Mouse (Mus musculus): ENCODE results near the gene Lgalsl. TPM values are rescaled to one million over a fixed set of nuclear protein-coding genes. Genes with fewer than 3 reads are reported as not detected.

The Lgalsl gene
- total RNA-seq, 1 experiment, result 15.7 TPM

DNA sequence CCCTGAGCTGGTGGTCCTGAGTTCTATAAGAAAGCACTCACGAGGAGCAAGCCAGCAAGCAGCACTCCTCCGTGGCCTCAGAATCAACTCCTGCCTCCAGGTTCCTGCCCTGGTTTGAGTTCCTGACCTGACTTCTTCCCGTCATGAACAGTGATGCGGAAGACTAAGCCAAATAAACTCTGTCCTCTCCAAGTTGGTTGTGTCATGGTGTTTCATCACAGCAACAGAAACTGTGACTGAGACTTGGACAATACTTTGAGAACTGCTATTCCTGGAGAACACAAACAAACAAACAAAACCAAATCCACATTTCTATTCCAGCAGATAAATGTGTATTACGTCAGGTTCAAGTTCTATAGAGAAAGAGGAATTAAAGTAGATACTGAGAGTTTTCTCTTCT lies 31.2 kb upstream of the Lgalsl start:
- no peak overlapping the region for H3K4me3 ChIP-seq (ENCODE audit: insufficient read depth in 1 of 2, low read depth in 1 of 2, low read length in 2 of 2, poor library complexity in 1 of 2, severe bottlenecking in 1 of 2)
- no peaks in the 10 kb centered on the region for H3K36me3 ChIP-seq (ENCODE audit: control insufficient read depth, insufficient read depth, low read length, poor library complexity, severe bottlenecking)
- H3K9ac ChIP-seq (ENCODE audit: insufficient read depth, low read depth, low read length, poor library complexity, severe bottlenecking), result no peak overlapping the region
- no peak for DNase-seq (ENCODE audit: low read depth, low spot score)
- TF ChIP-seq ZC3H11A (IDR thresholded peaks at IDR 0.05; ENCODE audit: borderline replicate concordance, low read depth, low read length), result no peak
- TF ChIP-seq ZNF384 (IDR thresholded peaks at IDR 0.05; ENCODE audit: low read depth, low read length), result no peak
- no peak for TF ChIP-seq HCFC1 (IDR thresholded peaks at IDR 0.05; ENCODE audit: borderline replicate concordance, insufficient read depth, low read length)
- TF ChIP-seq MAFK (IDR thresholded peaks at IDR 0.05; ENCODE audit: insufficient read depth, low read depth, low read length), result no peak
- no peak for TF ChIP-seq CHD2 (IDR thresholded peaks at IDR 0.05; ENCODE audit: low read depth, low read length)
- peaks cover 2 to 6% of the 10 kb centered on the region in 2 experiments; a peak in 3 of 4 replicates for H3K4me1 ChIP-seq (ENCODE audit: control insufficient read depth in 2 of 2, insufficient read depth in 2 of 2, low read length in 2 of 2, poor library complexity in 1 of 2)
- in situ Hi-C loops (cut with MboI; ENCODE audit: low sequenced_read_pairs in 2 of 2, unreplicated experiment in 2 of 2), result no loop called here
- no peak overlapping the region for H3K27ac ChIP-seq (ENCODE audit: insufficient read depth, low read depth, low read length, poor library complexity, severe bottlenecking)
- H3K9me3 ChIP-seq (ENCODE audit: control insufficient read depth, insufficient read depth, low read depth, low read length), result no peaks in the 10 kb centered on the region

- TF ChIP-seq CHD2 (IDR thresholded peaks at IDR 0.05; ENCODE audit: low read depth, low read length) (no peak), MAFK (IDR thresholded peaks at IDR 0.05; ENCODE audit: insufficient read depth, low read depth, low read length) (no peak), ZNF384 (IDR thresholded peaks at IDR 0.05; ENCODE audit: low read depth, low read length) (no peak), ZC3H11A (IDR thresholded peaks at IDR 0.05; ENCODE audit: borderline replicate concordance, low read depth, low read length) (no peak), HCFC1 (IDR thresholded peaks at IDR 0.05; ENCODE audit: borderline replicate concordance, insufficient read depth, low read length) (no peak)
- no peak overlapping the region for H3K27ac ChIP-seq (ENCODE audit: insufficient read depth, low read depth, low read length, poor library complexity, severe bottlenecking)
- no peaks in the 10 kb centered on the region for H3K36me3 ChIP-seq (ENCODE audit: control insufficient read depth, insufficient read depth, low read length, poor library complexity, severe bottlenecking)
- in situ Hi-C loops (cut with MboI; ENCODE audit: low sequenced_read_pairs in 2 of 2, unreplicated experiment in 2 of 2), result no loop called here
- H3K9ac ChIP-seq (ENCODE audit: insufficient read depth, low read depth, low read length, poor library complexity, severe bottlenecking), result no peak overlapping the region
- no peak overlapping the region for H3K4me3 ChIP-seq (ENCODE audit: insufficient read depth in 1 of 2, low read depth in 1 of 2, low read length in 2 of 2, poor library complexity in 1 of 2, severe bottlenecking in 1 of 2)
- H3K4me1 ChIP-seq (ENCODE audit: control insufficient read depth in 2 of 2, insufficient read depth in 2 of 2, low read length in 2 of 2, poor library complexity in 1 of 2), result peaks cover 2 to 6% of the 10 kb centered on the region in 2 experiments; a peak in 3 of 4 replicates
- H3K9me3 ChIP-seq (ENCODE audit: control insufficient read depth, insufficient read depth, low read depth, low read length), result no peaks in the 10 kb centered on the region
- DNase-seq (ENCODE audit: low read depth, low spot score), result no peak
Observed at GRCm38 (mm10) chr11:20860351-20860750, 29.5 kb upstream of the Lgalsl start.

DNA sequence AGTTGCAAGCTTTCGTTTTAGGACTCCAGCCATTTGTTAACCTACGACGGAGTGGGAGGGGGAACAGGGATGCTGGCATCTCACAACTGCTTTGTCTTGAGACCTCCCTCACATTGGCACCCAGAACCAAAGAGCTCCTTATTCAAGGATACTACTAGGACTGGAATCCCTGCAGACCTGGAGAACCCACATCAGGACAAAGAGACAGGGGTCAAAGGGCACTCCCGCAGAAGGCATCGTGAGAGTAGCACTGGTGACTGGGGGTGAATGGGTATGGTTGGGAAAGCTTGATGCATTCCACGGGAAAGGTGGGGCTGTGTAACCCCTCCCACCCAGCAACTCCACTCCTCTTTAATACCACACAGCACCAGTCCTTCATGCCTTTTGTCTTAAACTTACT lies 29.0 kb upstream of the Lgalsl start:
- Histone ChIP-seq H3K9ac (ENCODE audit: insufficient read depth, low read depth, low read length, poor library complexity, severe bottlenecking) (no peak overlapping the region), H3K4me3 (ENCODE audit: insufficient read depth in 1 of 2, low read depth in 1 of 2, low read length in 2 of 2, poor library complexity in 1 of 2, severe bottlenecking in 1 of 2) (no peak overlapping the region), H3K36me3 (ENCODE audit: control insufficient read depth, insufficient read depth, low read length, poor library complexity, severe bottlenecking) (no peaks in the 10 kb centered on the region), H3K4me1 (ENCODE audit: control insufficient read depth in 2 of 2, insufficient read depth in 2 of 2, low read length in 2 of 2, poor library complexity in 1 of 2) (peaks cover 2 to 6% of the 10 kb centered on the region in 2 experiments; a peak in 3 of 4 replicates), H3K27ac (ENCODE audit: insufficient read depth, low read depth, low read length, poor library complexity, severe bottlenecking) (no peak overlapping the region), H3K9me3 (ENCODE audit: control insufficient read depth, insufficient read depth, low read depth, low read length) (no peaks in the 10 kb centered on the region)
- in situ Hi-C loops (cut with MboI; ENCODE audit: low sequenced_read_pairs in 2 of 2, unreplicated experiment in 2 of 2), result no loop called here
- TF ChIP-seq HCFC1 (IDR thresholded peaks at IDR 0.05; ENCODE audit: borderline replicate concordance, insufficient read depth, low read length) (no peak), CHD2 (IDR thresholded peaks at IDR 0.05; ENCODE audit: low read depth, low read length) (peak; percentile 72; the same call in 1 of the 2 replicates)
- no peak for DNase-seq (ENCODE audit: low read depth, low spot score)

DNA sequence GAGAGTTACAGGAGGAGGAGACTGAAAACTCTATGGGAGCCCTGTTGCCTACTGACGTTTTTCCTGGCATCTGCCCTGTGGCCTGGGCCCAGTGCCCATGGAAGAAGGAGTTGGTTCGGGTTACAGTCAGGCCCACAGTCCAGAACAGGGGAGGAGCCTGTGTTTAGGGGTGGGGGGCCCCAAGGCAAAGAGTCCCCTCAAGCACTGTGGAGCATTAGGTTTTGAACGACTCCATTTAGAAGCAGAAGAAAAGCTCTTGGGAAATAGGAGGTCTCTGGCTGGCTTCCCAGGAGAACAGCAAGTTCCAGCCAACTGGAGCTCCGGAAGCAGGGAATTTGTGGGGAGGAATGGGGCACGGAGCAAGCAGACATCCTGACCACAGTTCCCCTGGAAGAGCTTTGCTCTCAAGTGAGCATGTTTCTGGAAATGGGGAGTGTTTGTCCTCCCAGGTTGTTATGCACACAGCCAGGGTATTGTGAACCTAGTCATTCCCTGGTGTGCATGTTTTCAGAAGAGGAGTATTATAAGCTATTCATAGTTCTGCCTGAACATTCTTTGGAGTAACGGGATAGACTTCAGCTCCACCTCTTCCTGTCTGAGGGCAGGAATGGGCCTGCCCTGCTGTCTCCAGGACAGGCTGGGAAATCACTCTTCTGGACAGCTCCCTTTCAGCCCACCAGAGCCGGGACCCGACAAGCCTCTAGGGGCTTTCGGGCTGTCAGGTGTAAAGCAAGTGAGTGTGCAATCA lies 28.2 kb upstream of the Lgalsl start:
- Histone ChIP-seq H3K27ac (ENCODE audit: insufficient read depth, low read depth, low read length, poor library complexity, severe bottlenecking) (no peak overlapping the region), H3K36me3 (ENCODE audit: control insufficient read depth, insufficient read depth, low read length, poor library complexity, severe bottlenecking) (no peaks in the 10 kb centered on the region), H3K9ac (ENCODE audit: insufficient read depth, low read depth, low read length, poor library complexity, severe bottlenecking) (no peak overlapping the region), H3K9me3 (ENCODE audit: control insufficient read depth, insufficient read depth, low read depth, low read length) (no peaks in the 10 kb centered on the region), H3K4me3 (ENCODE audit: insufficient read depth in 1 of 2, low read depth in 1 of 2, low read length in 2 of 2, poor library complexity in 1 of 2, severe bottlenecking in 1 of 2) (no peak overlapping the region), H3K4me1 (ENCODE audit: control insufficient read depth in 2 of 2, insufficient read depth in 2 of 2, low read length in 2 of 2, poor library complexity in 1 of 2) (peaks cover 2 to 6% of the 10 kb centered on the region in 2 experiments; a peak in 3 of 4 replicates)
- no peak for DNase-seq (ENCODE audit: low read depth, low spot score)
- TF ChIP-seq HCFC1 (IDR thresholded peaks at IDR 0.05; ENCODE audit: borderline replicate concordance, insufficient read depth, low read length) (no peak), CHD2 (IDR thresholded peaks at IDR 0.05; ENCODE audit: low read depth, low read length) (no peak), ZC3H11A (IDR thresholded peaks at IDR 0.05; ENCODE audit: borderline replicate concordance, low read depth, low read length) (no peak), MAFK (IDR thresholded peaks at IDR 0.05; ENCODE audit: insufficient read depth, low read depth, low read length) (no peak), ZNF384 (IDR thresholded peaks at IDR 0.05; ENCODE audit: low read depth, low read length) (no peak)
- in situ Hi-C loops (cut with MboI; ENCODE audit: low sequenced_read_pairs in 2 of 2, unreplicated experiment in 2 of 2), result no loop called here

All from ES-E14 (cell line).